Mouse (Mus musculus) limb, embryonic 10.5 days (tissue): ENCODE data around the gene Carmil1. TPM values are rescaled to one million over a fixed set of nuclear protein-coding genes. Genes with fewer than 3 reads are reported as not detected.

Source experiments
- DNase-seq: peaks from one replicate; pipeline ENCODE4 v3.0.0-alpha.2; 2017; ENCODE audit warnings: low spot score
- H3K27ac ChIP-seq: fragments of 300-500 bp; sonication (generic); 2 replicates; pipeline ENCODE4 v1.5.1; 2016; ENCODE audit warnings: mild to moderate bottlenecking
- H3K27me3 ChIP-seq: fragments of 300-500 bp; sonication (generic); 2 replicates; pipeline ENCODE4 v1.6.1; 2016; ENCODE audit warnings: low read depth, mild to moderate bottlenecking; ENCODE audit not compliant: poor library complexity, severe bottlenecking
- H3K36me3 ChIP-seq: fragments of 300-500 bp; sonication (generic); 2 replicates; pipeline ENCODE4 v1.6.1; 2016; ENCODE audit warnings: mild to moderate bottlenecking, moderate library complexity
- H3K4me1 ChIP-seq: fragments of 300-500 bp; sonication (generic); 2 replicates; pipeline ENCODE4 v1.6.1; 2016
- H3K4me3 ChIP-seq: fragments of 300-500 bp; sonication (generic); 2 replicates; pipeline ENCODE4 v1.5.1; 2016; ENCODE audit warnings: mild to moderate bottlenecking, moderate library complexity
- H3K9me3 ChIP-seq: fragments of 300-500 bp; sonication (generic); replicated peaks from 2 replicates; pipeline ENCODE4 v1.6.1; 2016; ENCODE audit warnings: mild to moderate bottlenecking
- WGBS: fragments of 180-500 bp; shearing (Covaris S2); methylation state at CpG from one replicate; pipeline ENCODE4 v1.1.7; 2016; 5-methylcytosine and 5-hydroxymethylcytosine counted together
- polyA plus RNA-seq: library from polyadenylated mRNA; unstranded; fragments of >200 nt; fragmentation: Nextera tagmentation; extraction: Ambion mirVana; gene quantifications from 2 replicates; pipeline ENCODE4 v1.2.1, GENCODE M21; 2016

The Carmil1 gene
- polyA plus RNA-seq, 1 experiment from 2014 or later: 33.1 TPM

GRCm38 (mm10) chr13:24055072-24055869 lies 225.3 kb downstream of the Carmil1 start:
- H3K4me1 ChIP-seq: no peaks in the 10 kb centered on the region
- H3K9me3 ChIP-seq: no peaks in the 10 kb centered on the region
- WGBS: 82% methylated on average over 5 of the region's 5 CpGs
- DNase-seq: no peak
- no peak overlapping the region for H3K4me3 ChIP-seq
- H3K36me3 ChIP-seq: no peaks in the 10 kb centered on the region
- no peaks in the 10 kb centered on the region for H3K27me3 ChIP-seq
- H3K27ac ChIP-seq: no peak overlapping the region

- H3K4me3 ChIP-seq: no peak overlapping the region
- H3K27ac ChIP-seq: no peak overlapping the region
- no peaks in the 10 kb centered on the region for H3K9me3 ChIP-seq
- no peaks in the 10 kb centered on the region for H3K27me3 ChIP-seq
- 97% methylated on average over 2 of the region's 2 CpGs for WGBS
- no peaks in the 10 kb centered on the region for H3K36me3 ChIP-seq
- DNase-seq: no peak
- H3K4me1 ChIP-seq: no peaks in the 10 kb centered on the region
Measured at GRCm38 (mm10) chr13:24051496-24051895, 229.1 kb downstream of the Carmil1 start.

GRCm38 (mm10) chr13:24050330-24050729 lies 230.3 kb downstream of the Carmil1 start:
- H3K9me3 ChIP-seq: no peaks in the 10 kb centered on the region
- no peak for DNase-seq
- H3K27me3 ChIP-seq: no peaks in the 10 kb centered on the region
- H3K36me3 ChIP-seq: no peaks in the 10 kb centered on the region
- no peak overlapping the region for H3K27ac ChIP-seq
- WGBS: 92% methylated on average over 5 of the region's 5 CpGs
- H3K4me1 ChIP-seq: no peaks in the 10 kb centered on the region
- H3K4me3 ChIP-seq: no peak overlapping the region

GRCm38 (mm10) chr13:24049267-24050034 lies 231.1 kb downstream of the Carmil1 start:
- no peak overlapping the region for H3K4me3 ChIP-seq
- WGBS: 92% methylated on average over 9 of the region's 9 CpGs
- no peak for DNase-seq
- H3K27me3 ChIP-seq: no peaks in the 10 kb centered on the region
- H3K27ac ChIP-seq: no peak overlapping the region
- no peaks in the 10 kb centered on the region for H3K9me3 ChIP-seq
- no peaks in the 10 kb centered on the region for H3K36me3 ChIP-seq
- no peaks in the 10 kb centered on the region for H3K4me1 ChIP-seq

GRCm38 (mm10) chr13:24048611-24049010 lies 232.0 kb downstream of the Carmil1 start:
- no peaks in the 10 kb centered on the region for H3K27me3 ChIP-seq
- DNase-seq: no peak
- H3K4me3 ChIP-seq: no peak overlapping the region
- H3K36me3 ChIP-seq: 0 out of 2 replicates have a peak, but pooled peaks cover 5% of the 10 kb centered on the region
- 83% methylated on average over 6 of the region's 6 CpGs for WGBS
- no peak overlapping the region for H3K27ac ChIP-seq
- no peaks in the 10 kb centered on the region for H3K9me3 ChIP-seq
- no peaks in the 10 kb centered on the region for H3K4me1 ChIP-seq

- 77% methylated on average over 3 of the region's 3 CpGs for WGBS
- H3K9me3 ChIP-seq: no peaks in the 10 kb centered on the region
- no peak overlapping the region for H3K27ac ChIP-seq
- H3K27me3 ChIP-seq: no peaks in the 10 kb centered on the region
- no peak overlapping the region for H3K4me3 ChIP-seq
- 0 out of 2 replicates have a peak, but pooled peaks cover 8% of the 10 kb centered on the region for H3K36me3 ChIP-seq
- DNase-seq: no peak
- H3K4me1 ChIP-seq: no peaks in the 10 kb centered on the region
Measured at GRCm38 (mm10) chr13:24045271-24045670, 235.3 kb downstream of the Carmil1 start.

- Histone ChIP-seq H3K27ac (no peak overlapping the region), H3K4me3 (no peak overlapping the region), H3K27me3 (no peaks in the 10 kb centered on the region), H3K4me1 (no peaks in the 10 kb centered on the region; the same call in 1 of the 2 replicates), H3K36me3 (peaks cover 10% of the 10 kb centered on the region; the same call in 1 of the 2 replicates), H3K9me3 (no peaks in the 10 kb centered on the region)
- 88% methylated on average over 7 of the region's 7 CpGs for WGBS
- no peak for DNase-seq
Measured at GRCm38 (mm10) chr13:24040221-24040620, 240.4 kb downstream of the Carmil1 start.

- DNase-seq: no peak
- 95% methylated on average over 3 of the region's 3 CpGs for WGBS
- Histone ChIP-seq H3K27ac (no peak overlapping the region), H3K27me3 (no peaks in the 10 kb centered on the region), H3K4me1 (no peaks in the 10 kb centered on the region; the same call in 1 of the 2 replicates), H3K4me3 (no peak overlapping the region), H3K9me3 (no peaks in the 10 kb centered on the region), H3K36me3 (peaks cover 5% of the 10 kb centered on the region; the same call in 1 of the 2 replicates)
Measured at GRCm38 (mm10) chr13:24037502-24037901, 243.1 kb downstream of the Carmil1 start.

- Histone ChIP-seq H3K27ac (no peak overlapping the region), H3K4me1 (no peaks in the 10 kb centered on the region; the same call in 1 of the 2 replicates), H3K27me3 (no peaks in the 10 kb centered on the region), H3K9me3 (no peaks in the 10 kb centered on the region), H3K36me3 (peaks cover 4% of the 10 kb centered on the region; the same call in 1 of the 2 replicates), H3K4me3 (no peak overlapping the region)
- WGBS: 85% methylated on average over 18 of the region's 18 CpGs
- DNase-seq: no peak
Measured at GRCm38 (mm10) chr13:24036150-24036549, 244.4 kb downstream of the Carmil1 start.

GRCm38 (mm10) chr13:24027191-24028170 lies 253.1 kb downstream of the Carmil1 start:
- no peaks in the 10 kb centered on the region for H3K9me3 ChIP-seq
- H3K27me3 ChIP-seq: no peaks in the 10 kb centered on the region
- H3K36me3 ChIP-seq: no peaks in the 10 kb centered on the region; the same call in 1 of the 2 replicates
- no peak for DNase-seq
- peaks cover 4% of the 10 kb centered on the region; the same call in 1 of the 2 replicates for H3K4me1 ChIP-seq
- no peak overlapping the region for H3K27ac ChIP-seq
- WGBS: 71% methylated on average over 5 of the region's 5 CpGs
- H3K4me3 ChIP-seq: no peak overlapping the region

- Histone ChIP-seq H3K36me3 (no peaks in the 10 kb centered on the region), H3K27me3 (no peaks in the 10 kb centered on the region), H3K4me1 (no peaks in the 10 kb centered on the region), H3K4me3 (no peak overlapping the region), H3K9me3 (no peaks in the 10 kb centered on the region), H3K27ac (no peak overlapping the region)
- WGBS: 92% methylated on average over 4 of the region's 4 CpGs
- no peak for DNase-seq
Measured at GRCm38 (mm10) chr13:24018515-24018914, 262.1 kb downstream of the Carmil1 start.

GRCm38 (mm10) chr13:24005528-24005927 lies 275.1 kb downstream of the Carmil1 start:
- Histone ChIP-seq H3K36me3 (no peaks in the 10 kb centered on the region), H3K27ac (no peak overlapping the region), H3K27me3 (no peaks in the 10 kb centered on the region), H3K4me3 (no peak overlapping the region), H3K4me1 (no peaks in the 10 kb centered on the region), H3K9me3 (no peaks in the 10 kb centered on the region)
- DNase-seq: no peak
- WGBS: 84% methylated on average over 2 of the region's 2 CpGs
